Mouse (Mus musculus) common myeloid progenitor, adult 5-6 weeks (primary cell): ENCODE data around the gene Gm20671. TPM values are rescaled to one million over a fixed set of nuclear protein-coding genes. Genes with fewer than 3 reads are reported as not detected.
"Not testable (repeated sequence)": the region's sequence is repeated elsewhere in the genome, so short reads cannot be mapped to it uniquely, and the experiment has no call there.

ENCODE experiments used
- ATAC-seq: replicated peaks from 2 replicates; pipeline ENCODE4 v1.8.0; 2016; ENCODE audit warnings: low read depth, mild to moderate bottlenecking, moderate TSS enrichment, inconsistent platforms; ENCODE audit not compliant: poor library complexity, severe bottlenecking
- total RNA-seq: library from RNA; stranded (forward); fragments of 200-1000, 187-1606 nt; gene quantifications from 2 replicates; pipeline ENCODE4 v1.2.3, GENCODE M21; 2017

The Gm20671 gene
- total RNA-seq = 1.8 TPM in 1 of 2 replicates, not detected in the other

DNA sequence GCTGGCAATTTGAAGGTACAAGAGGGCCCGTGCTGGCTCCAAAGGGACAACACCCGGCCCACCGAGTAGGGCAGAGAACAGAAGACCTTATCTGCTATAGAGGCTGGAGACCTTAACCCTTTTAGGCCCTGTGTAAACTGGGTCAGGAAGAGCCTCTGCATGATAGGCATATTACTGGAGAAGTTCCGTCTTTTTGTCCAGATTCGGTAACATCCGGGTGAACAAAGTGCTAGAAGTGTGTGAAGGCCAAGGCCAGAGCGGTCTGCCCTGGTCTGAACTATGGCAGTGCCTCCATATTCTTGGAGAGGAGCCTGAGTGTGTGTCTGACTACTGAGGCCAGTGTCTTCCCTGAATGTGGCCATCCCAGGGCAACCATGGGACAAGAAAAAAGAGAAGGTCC lies at the start of gene Gm20671:
Gene Gm20671 (minus strand): TSS at position 101 of the 400 bp plus-strand sequence.
- ATAC-seq = no peak

DNA sequence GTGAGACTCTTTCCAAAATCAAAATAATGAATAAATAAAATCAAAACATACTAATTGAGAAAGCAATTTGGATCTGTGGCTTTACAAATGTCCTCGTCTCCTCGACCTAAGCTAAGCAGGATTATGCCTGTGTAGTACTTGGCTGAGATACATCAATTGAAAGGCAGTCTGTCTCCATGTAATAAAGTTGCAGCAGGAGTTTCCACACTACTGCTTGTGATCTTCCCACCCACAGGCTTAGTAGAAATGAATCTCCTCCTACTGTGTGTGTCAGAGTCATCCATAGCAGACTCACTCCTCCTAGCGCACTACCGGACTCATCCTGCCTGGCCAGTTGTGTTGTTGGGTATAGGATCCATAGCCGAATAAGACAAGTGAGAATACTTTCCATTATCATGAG lies 45.4 kb upstream of the Gm20671 start:
- ATAC-seq = no peak

DNA sequence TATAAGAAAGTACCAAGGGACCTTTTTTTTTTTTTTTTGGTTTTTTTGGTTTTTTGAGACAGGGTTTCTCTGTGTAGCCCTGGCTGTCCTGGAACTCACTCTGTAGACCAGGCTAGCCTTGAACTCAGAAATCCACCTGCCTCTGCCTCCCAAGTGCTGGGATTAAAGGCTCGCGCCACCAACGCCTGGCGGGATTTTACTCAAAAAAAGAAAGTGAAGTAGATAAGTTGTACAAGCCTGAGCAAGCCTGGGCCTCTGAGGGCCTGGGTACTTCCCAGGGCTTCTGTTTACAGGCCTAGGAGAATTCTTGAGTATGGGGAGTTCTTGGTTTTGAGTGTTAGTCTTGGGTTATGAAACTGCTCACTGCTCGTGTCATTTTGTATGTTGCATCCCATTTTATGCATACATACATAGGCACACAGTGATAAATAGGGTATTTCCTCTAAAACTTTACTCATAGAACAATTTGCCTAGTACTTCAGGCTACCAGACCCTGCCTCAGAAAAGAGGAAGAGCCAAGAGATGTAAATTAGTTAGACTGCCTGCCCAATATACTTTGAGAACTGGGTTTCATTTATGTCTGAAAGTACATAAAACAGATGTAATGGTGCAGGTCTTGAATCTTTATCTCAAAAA lies 42.6 kb upstream of the Gm20671 start:
- no peak for ATAC-seq

DNA sequence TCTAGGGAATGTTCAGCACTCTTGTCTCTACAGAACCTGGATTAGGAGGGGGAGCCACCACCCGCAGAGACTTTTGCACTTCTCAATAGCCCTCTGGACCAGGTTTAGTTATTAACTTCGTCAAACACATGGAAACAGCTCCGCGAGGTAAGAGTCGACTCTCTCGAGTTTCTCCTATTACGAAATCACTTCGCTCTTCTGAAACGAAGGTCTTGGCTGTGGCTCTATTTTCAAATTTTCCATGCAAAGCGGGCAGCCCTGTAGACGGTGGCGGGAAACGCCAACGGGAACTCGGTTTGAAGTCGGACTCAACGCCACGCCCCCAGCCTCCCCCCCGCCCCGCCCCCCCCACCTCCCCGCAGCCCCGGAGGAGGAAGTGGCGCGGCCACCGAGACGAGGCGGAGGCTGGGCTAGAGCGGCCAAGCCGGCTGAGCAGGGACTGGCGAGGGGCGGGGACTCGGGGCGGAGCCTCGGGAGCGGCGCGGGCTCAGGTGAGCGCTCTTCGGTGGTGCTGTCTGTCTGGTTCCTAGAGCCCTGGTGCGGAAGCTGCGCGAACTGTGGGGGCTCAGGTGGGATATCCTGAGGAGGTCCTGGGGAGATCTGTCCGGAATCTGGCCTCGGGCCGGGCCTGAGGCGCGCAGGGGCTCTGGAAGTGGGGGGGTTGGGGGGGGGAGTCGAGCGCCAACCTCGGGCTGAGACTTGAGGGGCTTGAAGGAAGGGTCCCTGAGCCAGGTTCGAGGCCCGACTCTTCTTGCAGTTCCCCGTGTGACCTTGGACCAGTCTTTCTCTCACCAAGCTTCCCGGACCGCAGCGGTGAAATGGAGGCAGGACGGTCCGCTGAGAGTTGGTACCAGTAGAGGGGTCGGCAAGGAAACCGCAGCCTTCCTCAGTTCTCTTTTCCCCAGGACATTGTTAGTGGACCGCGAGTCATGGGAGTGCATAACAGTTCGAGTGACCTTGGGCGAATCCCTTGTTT lies 36.6 kb upstream of the Gm20671 start, which contains the start of gene Depdc5:
Gene Depdc5 (plus strand): TSS at position 449 of the 976 bp plus-strand sequence.
- peak; percentile 98 for ATAC-seq

DNA sequence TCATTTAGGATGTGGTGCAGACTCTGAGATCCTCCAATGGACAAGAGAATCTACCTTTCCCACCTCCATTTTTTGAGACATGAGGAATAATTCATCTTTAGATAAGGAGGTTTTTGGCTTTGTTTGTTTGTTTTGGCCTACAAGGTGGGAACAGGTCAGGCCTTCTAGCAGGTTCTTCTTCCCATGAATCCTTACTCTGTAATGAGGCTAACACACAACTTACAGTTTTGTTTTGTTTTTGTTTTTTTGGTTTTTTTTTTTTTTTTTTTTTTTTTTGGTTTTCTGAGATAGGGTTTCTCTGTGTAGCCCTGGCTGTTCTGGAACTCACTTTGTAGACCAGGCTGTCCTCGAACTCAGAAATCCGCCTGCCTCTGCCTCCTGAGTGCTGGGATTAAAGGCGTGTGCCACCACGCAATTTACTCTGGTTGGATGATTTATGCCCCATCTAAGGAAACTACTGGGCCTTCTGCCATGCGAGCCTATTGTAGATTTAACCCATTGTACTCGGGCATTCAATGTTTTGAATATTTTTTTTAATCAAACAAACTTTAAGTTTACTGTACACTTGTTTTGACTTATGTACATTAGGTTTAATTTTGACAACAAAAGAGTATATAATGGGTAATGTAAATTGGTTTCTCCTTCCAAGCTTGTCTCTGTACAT lies 35.7 kb upstream of the Gm20671 start:
- no peak for ATAC-seq

DNA sequence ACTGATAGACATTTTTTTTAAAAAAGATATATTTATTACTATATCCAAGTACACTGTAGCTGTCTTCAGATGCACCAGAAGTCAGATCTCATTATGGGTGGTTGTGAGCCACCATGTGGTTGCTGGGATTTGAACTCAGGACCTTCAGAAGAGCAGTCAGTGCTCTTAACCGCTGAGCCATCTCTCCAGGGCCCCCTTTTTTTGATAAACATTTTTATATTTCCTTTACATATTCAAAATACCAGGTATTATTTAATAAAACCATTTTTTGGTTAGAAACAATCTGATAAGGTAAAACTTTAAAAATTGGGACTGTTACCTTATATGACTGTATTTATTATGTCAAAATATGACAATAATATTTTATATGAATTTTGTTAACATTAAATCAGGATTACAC lies 34.2 kb upstream of the Gm20671 start:
- ATAC-seq = no peak

DNA sequence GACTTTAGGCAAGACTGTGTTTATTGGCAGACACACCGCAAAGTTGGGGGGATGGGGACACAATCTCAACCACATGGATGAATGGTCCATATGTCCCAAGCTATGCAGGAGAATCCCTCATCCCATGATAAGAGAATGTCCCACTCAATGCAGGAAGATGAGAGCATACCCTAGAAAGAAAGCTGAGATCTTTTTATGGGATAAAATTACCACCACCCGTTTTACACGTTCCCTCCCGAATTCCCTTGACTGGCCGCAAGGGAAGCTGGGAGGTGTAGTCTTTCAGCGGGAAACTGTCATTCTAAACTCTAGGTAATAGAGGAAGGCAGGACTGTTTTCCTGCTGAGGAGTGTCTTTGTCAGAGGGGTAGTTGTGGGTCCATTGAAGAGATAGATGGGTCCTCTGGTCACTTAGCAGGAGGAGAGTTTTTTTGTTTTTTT lies 30.9 kb upstream of the Gm20671 start:
- ATAC-seq = 0 out of 2 replicates have a peak, but pooled peaks have one; percentile 46

DNA sequence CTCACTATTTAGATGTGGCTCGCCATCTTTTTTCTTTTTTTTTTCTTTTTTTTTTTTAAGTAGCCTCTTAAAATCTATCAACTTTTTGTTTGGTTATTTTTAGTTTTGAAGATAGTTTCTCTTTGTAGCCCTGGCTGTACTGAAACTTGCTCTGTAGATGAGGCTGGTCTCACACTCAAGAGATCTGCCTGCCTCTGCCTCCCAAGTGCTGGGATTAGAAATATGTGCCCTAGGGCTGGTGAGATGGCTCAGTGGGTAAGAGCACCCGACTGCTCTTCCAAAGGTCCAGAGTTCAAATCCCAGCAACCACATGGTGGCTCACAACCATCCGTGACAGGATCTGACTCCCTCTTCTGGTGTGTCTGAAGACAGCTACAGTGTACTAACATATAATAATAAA lies 28.4 kb upstream of the Gm20671 start:
- not testable (repeated sequence) for ATAC-seq

DNA sequence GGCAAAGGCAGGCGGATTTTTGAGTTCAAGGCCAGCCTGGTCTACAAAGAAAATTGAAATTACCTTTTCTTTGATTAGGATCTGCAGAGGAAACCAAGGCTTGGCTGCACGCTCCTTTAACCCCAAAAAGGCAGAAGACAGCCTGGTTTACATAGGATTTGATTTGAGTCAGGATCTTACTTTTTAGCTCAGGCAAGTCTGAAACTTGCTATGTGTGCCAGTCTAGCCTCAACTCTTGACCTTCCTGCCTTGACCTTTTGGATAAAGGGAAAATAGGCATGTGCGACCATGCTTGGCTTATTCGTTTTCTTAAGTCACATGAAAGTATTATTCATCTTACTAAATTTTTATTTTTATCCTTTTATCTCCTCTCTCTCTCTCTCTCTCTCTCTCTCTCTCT lies 27.9 kb upstream of the Gm20671 start:
- no peak for ATAC-seq

DNA sequence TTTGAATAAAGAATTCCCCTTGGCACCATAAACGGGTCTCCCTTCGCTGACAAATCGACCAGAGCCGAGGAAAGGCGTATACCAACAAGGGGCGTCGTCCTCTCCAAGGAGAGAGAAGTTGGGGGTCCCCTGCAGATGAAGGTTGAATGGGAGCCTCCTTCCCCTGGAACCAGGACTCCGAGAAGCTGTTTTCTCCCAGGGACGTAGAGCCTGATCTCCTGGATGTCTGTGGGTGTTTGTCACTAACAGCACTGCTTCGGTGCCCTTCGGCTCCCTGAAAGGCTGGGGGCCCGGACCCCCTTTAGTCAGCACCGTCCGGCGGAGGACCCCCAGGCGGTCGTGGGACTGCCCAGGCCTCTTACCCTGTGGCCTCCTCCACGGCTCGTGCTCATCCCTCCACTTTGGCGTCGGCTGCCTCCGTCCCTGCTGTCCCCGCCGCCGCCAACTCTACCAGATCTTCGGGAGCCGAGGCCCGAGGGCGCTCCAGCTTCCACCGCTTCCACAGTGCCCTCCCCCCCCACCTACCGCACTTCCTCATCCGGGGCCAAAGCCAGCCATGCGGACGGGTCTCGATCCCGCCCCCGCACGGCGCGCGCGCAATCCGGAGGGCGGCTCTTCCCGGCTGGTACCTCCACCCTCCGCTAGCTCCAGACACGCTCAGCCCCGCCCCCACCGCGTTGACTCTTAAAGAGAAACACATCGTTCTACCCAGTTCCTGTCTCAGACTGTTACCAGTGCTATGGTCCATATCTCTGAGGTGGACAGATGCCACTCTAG lies 27.0 kb upstream of the Gm20671 start, which contains the start of gene Prr14l:
Gene Prr14l (minus strand): TSS at position 526 of the 777 bp plus-strand sequence.
- peak; percentile 95 for ATAC-seq

DNA sequence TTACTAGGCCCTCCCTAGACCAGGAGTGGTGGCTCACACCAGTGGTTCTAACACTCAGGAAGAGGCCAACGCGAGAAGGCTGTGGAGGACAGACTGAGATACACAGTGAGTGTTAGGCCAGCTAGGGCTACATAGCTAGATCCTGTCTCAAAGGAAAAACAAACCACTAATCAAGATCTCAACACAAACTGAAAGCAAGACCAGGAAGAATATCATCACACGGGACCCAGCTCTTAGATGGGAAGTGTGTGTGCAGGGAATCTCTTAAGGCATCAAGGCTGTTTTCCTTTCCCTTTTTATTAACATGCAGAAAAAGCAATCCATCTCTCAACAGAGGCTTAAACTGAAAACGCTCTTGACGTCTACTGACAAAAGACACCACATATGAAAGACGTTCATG lies 25.1 kb upstream of the Gm20671 start:
- ATAC-seq = no peak

DNA sequence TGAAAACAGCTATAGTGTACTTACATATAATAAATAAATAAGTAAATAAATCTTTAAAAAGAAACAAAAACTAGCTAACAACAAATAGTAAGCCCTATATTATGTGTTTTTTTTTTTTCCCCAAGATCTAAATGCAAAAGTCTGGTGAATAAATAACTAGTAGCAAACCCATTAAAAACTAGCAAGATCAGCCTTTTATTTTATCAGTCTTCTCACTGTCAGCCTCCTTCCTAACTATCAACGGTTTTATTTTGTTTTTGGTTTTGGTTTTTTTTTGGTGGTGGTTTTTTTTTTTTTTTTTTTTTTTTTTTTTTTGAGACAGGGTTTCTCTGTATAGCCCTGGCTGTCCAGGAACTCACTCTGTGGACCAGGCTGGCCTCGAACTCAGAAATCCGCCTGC lies 22.7 kb upstream of the Gm20671 start:
- not testable (repeated sequence) for ATAC-seq

DNA sequence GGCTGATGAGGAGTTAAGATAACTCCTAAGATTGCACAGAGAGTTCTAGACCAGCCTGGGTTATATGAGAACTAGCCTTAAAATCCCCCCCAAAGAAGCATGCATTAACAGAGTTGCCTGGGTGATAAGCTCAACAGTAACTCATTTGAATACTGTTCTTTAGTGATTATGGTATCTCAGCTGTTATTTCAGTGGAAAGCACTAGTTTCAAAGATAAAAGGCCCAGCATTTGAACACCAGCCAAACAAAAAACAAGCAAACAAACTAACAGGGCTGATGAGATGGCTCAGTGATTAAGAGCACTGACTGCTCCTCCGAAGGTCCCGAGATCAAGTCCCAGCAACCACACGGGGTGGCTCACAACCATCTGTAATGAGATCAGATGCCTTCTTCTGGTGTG lies 22.3 kb upstream of the Gm20671 start:
- no peak; the same call in 1 of the 2 replicates for ATAC-seq

DNA sequence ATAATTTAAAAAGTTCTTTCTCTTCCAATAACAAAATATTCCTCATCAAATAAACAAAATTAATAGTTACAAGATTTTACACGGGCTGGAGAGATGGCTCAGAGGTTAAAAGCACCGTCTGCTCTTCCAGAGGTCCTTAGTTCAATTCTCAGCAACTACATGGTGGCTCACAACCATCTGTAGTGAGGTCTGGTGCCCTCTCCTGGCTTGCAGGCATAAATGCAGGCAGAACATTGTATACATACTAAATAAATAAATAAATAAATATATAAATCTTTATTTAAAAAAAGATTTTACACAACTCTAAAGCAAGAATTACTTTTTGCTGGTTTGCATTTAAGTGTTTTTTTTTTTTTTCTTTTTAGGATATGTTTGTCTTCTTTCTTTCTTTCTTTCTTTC lies 13.1 kb upstream of the Gm20671 start:
- ATAC-seq = no peak

DNA sequence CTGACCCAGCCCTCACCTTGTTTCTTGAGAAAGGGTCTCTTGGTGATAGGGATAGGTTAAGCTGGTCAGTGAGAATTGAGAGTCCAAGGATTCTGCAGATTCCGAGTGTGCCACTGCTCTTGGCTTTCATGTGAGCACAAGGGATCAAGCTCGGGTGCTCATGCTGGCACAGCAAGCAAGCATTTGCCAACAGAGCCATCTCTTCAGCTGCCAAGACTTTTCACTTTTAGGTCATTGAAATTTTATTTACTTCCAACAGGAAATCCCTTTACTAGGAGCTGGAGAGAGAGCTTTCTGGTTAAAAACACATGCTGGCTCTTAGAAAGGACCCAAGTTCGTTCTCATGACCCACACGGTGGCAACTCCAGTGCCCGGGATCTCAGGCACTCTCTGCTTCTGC lies 10.1 kb upstream of the Gm20671 start:
- no peak for ATAC-seq

DNA sequence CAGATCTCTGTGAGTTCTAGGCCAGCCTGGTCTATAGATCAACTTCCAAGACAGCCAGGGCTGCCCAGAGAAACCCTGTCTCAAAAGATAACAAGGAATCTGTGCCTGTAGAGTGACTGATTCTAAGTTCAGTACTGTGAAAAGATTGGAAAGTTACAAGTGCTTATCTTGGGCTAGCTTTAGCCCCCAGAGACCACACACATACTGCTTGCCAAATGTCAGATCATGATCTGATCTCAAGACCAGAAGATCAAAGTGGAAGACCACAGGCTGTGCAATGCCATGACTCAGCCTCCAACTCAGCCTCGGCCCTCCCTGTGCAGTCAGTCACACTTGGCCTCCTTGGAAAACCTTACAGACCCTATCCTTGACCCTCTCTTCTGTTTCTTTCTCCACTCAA lies 7.6 kb upstream of the Gm20671 start:
- ATAC-seq = no peak

DNA sequence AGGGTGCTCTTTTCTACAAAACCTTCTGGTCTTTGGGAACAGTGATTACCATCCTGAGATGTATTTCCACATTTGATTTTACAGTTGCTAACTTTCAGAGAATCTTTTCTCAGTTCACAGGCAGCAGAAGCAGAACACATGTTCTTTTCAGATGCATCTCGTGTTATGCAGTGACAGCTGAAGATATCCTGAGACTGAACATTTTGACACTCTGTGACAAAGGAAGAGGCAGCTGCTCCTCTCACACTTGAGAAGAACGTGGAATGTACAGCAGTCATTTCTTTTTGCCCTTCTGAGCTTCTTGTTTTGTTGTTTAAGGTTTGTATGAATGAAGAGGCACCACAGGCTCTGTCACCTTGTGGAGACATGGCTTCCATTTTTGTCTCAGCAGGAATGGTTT lies 3.1 kb upstream of the Gm20671 start:
- no peak for ATAC-seq

DNA sequence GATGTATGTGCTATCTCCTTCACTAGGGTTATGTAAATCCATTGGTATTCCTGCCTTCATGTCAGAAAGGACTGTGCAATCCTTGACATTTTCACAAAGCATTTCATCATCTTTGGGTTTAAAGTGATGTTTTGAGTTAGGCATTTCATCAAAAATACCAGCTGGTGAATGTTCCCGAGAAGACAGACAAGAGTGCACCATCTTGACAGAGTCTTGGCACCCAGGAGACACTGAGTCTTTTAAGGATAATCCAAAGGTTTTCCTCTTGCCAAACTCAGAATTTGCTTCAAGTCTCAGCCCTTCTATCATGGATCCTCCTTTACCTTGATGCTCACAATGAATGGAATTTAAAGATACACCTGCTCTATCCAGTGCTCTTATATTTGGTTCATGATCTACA lies 1.9 kb upstream of the Gm20671 start:
- not testable (repeated sequence) for ATAC-seq

DNA sequence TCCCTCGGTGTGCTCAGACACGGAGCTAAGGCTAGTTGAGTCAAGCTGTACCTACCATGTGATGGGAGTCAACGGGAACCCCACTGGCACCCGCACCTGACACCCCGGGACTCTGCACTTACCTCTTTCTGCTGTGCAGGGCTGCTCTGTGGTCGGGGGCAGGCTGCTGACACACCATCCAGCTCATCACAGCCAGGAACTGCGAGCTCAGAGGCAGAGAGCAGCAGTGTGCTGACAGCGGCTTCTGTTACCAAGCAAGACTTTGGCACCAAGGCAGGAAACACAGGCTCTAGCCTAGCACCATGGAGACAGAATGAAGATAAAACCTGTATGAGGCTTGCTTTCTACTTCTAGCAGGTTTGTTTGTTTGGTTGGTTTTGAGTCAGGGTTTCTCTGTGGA lies 6.4 kb downstream of the Gm20671 start:
- ATAC-seq = no peak

DNA sequence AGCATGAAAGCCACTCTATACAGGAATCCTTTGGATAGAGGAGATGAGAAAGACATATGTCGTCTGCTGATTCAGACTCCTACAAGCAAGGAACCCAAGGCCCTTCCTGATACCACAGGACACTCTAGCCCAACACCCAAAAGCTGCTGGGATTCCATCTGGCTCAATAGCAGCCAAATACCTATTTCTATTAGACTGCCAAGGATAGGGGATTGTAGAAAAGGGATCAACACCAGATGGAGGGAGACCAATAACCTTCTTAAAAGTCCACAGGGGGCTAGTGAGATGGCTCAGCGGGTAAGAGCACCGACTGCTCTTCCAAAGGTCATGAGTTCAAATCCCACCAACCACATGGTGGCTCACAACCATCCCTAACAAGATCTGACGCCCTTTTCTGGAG lies 11.5 kb downstream of the Gm20671 start:
- ATAC-seq = no peak
